Mouse (Mus musculus): Measurements from ENCODE around the gene Fancc.

- no peak for TF ChIP-seq CTCF (IDR thresholded peaks at IDR 0.05; ENCODE audit: low read depth)
- TF ChIP-seq EP300 (optimal IDR thresholded peaks at IDR 0.05), result no peak
Observed at GRCm38 (mm10) chr13:63260133-63260532, 236.9 kb downstream of the Fancc start.

All from stomach, postnatal 0 days (tissue).